Mouse (Mus musculus) lung, embryonic 16.5 days (tissue): ENCODE results near the gene Pgam1. TPM values are rescaled to one million over a fixed set of nuclear protein-coding genes. Genes with fewer than 3 reads are reported as not detected.
A peak's percentile ranks its signal among the peaks of the same experiment; 100 is the strongest.

Experiments
- ATAC-seq: fragments of 200-750 bp; cut with Nextera tagmentation; 2 replicates; pipeline ENCODE4 v1.8.0; 2017; ENCODE audit warnings: low read depth, mild to moderate bottlenecking, moderate library complexity
- H3K27ac ChIP-seq: fragments of 300-500 bp; sonication (generic); 2 replicates; pipeline ENCODE4 v1.5.1; 2014; ENCODE audit warnings: mild to moderate bottlenecking, control low read depth, low read length
- H3K27me3 ChIP-seq: fragments of 300-500 bp; sonication (generic); 2 replicates; pipeline ENCODE4 v1.6.1; 2014; ENCODE audit warnings: low read depth, low read length, mixed read lengths; ENCODE audit not compliant: control insufficient read depth, insufficient read depth
- H3K36me3 ChIP-seq: fragments of 300-500 bp; sonication (generic); 2 replicates; pipeline ENCODE4 v1.6.1; 2014; ENCODE audit warnings: low read length; ENCODE audit not compliant: control insufficient read depth, insufficient read depth
- H3K4me1 ChIP-seq: fragments of 300-500 bp; sonication (generic); replicated peaks from 2 replicates; pipeline ENCODE4 v1.6.1; 2014; ENCODE audit warnings: low read length, mixed read lengths; ENCODE audit not compliant: control insufficient read depth, insufficient read depth
- H3K4me2 ChIP-seq: fragments of 300-500 bp; sonication (generic); 2 replicates; pipeline ENCODE4 v1.6.1; 2014; ENCODE audit warnings: low read depth, low read length, control low read depth
- H3K4me3 ChIP-seq: fragments of 300-500 bp; sonication (generic); 2 replicates; pipeline ENCODE4 v1.5.1; 2014; ENCODE audit warnings: mild to moderate bottlenecking, low read length, control low read depth
- H3K9ac ChIP-seq: fragments of 300-500 bp; sonication (generic); 2 replicates; pipeline ENCODE4 v1.6.1; 2014; ENCODE audit warnings: low read length, control low read depth
- H3K9me3 ChIP-seq: fragments of 300-500 bp; sonication (generic); 2 replicates; pipeline ENCODE4 v1.6.1; 2016; ENCODE audit warnings: low read length; ENCODE audit not compliant: control insufficient read depth
- WGBS: fragments of 180-500 bp; shearing (Covaris S2); extraction: QIAGEN DNeasy Blood & Tissue Kit; methylation state at CpG from one replicate; pipeline ENCODE4 v1.1.7; 2014; 5-methylcytosine and 5-hydroxymethylcytosine counted together
- polyA plus RNA-seq: library from polyadenylated mRNA; unstranded; fragments of >200 nt; fragmentation: Nextera tagmentation; extraction: Ambion mirVana; gene quantifications from 2 replicates; pipeline ENCODE4 v1.2.1, GENCODE M21; 2015

Gene Pgam1
- polyA plus RNA-seq, 1 experiment from 2014 or later, result 641 TPM

GRCm38 (mm10) chr19:41916853-41917252, 5.1 kb downstream of the Pgam1 start:
- no peak overlapping the region for H3K27ac ChIP-seq
- no peaks in the 10 kb centered on the region for H3K9me3 ChIP-seq
- H3K27me3 ChIP-seq, result no peaks in the 10 kb centered on the region
- no peak for ATAC-seq
- H3K4me3 ChIP-seq, result no peak overlapping the region
- no peak overlapping the region for H3K9ac ChIP-seq
- peaks cover 15% of the 10 kb centered on the region for H3K4me1 ChIP-seq
- WGBS, result 81% methylated on average over 4 of the region's 4 CpGs
- peaks cover 35% of the 10 kb centered on the region for H3K36me3 ChIP-seq
- H3K4me2 ChIP-seq, result no peak overlapping the region

DNA sequence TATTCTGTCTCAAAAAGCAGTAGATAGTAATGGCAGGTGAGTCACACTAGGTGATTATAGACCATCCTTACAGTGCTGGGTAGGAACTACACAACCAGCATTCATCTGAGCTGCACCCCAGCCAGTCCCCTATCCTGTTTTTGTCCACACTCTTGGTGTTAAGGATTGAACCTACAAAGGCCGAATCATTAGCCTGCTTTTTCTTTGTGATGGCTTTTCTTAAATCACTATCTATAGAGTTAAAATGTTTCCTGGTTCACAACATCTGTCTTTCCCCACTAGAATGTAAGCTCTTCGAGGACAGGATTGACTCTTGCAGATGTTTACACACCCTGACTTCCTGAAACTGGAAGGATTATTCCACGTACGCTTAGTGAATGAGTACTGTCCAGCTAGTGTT, 7.7 kb downstream of the Pgam1 start:
- H3K4me3 ChIP-seq, result no peak overlapping the region
- no peaks in the 10 kb centered on the region for H3K4me1 ChIP-seq
- no peaks in the 10 kb centered on the region for H3K27me3 ChIP-seq
- no peak for ATAC-seq
- no peaks in the 10 kb centered on the region for H3K9me3 ChIP-seq
- peaks cover 41% of the 10 kb centered on the region for H3K36me3 ChIP-seq
- H3K27ac ChIP-seq, result no peak overlapping the region
- H3K9ac ChIP-seq, result no peak overlapping the region
- H3K4me2 ChIP-seq, result no peak overlapping the region
- WGBS, result 54% methylated on average over 4 of the region's 4 CpGs

DNA sequence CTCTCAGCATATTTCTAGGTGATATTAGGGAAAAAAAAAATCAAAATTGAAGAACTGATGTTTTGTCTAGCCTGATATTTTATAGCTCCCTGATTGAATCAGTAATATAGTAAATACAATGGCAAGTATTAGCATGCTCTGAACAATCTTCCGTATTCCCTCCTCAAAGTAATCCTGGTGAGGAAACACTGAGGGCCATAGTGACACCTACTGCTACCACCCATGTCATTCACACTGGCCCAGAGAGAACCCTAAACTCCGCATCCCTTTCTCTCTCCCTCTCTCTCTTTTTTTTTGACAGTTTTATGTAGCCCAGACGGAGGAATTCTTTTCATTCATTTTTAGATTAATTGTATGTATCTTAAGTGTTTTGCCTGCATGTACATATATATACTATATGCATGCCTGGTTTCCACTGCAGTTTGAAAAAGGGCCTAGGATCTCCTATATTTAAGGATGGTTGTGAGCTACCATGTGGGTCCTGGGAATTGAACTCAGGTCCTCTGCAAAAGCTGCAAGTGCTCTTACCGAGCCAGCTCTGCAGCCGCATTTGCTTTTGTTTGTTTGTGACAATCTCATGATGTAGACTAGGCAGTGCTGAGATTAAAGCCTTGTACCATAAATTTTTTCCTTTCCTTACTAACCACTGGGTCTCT, 8.8 kb downstream of the Pgam1 start:
- peaks cover 44% of the 10 kb centered on the region for H3K36me3 ChIP-seq
- H3K4me3 ChIP-seq, result no peak overlapping the region
- H3K9me3 ChIP-seq, result no peaks in the 10 kb centered on the region
- no peak overlapping the region for H3K9ac ChIP-seq
- H3K27ac ChIP-seq, result no peak overlapping the region
- H3K4me1 ChIP-seq, result no peaks in the 10 kb centered on the region
- no peaks in the 10 kb centered on the region for H3K27me3 ChIP-seq
- H3K4me2 ChIP-seq, result no peak overlapping the region
- ATAC-seq, result no peak
- 76% methylated on average over 5 of the region's 5 CpGs for WGBS

GRCm38 (mm10) chr19:41932686-41933085, 21.0 kb downstream of the Pgam1 start:
- Histone ChIP-seq H3K27ac (peak overlapping the region; percentile 55), H3K9ac (peak overlapping the region; percentile 78), H3K36me3 (peaks cover 4% of the 10 kb centered on the region; the same call in 1 of the 2 replicates), H3K27me3 (no peaks in the 10 kb centered on the region), H3K4me2 (peak overlapping the region; percentile 90), H3K4me1 (peaks cover 15% of the 10 kb centered on the region), H3K4me3 (peak overlapping the region; percentile 96), H3K9me3 (no peaks in the 10 kb centered on the region)
- under 1% methylated on average over 28 of the region's 28 CpGs for WGBS
- peak; percentile 18; the same call in 1 of the 2 replicates for ATAC-seq

GRCm38 (mm10) chr19:41933179-41934086, 21.7 kb downstream of the Pgam1 start, which contains the start of the genes Exosc1 and Zdhhc16:
Gene Exosc1, minus strand, starts transcription at chr19:41933423.
Gene Zdhhc16, plus strand, starts transcription at chr19:41933480.
- peak; percentile 100 for ATAC-seq
- Histone ChIP-seq H3K27ac (peak within 1 kb of the TSS; percentile 55), H3K27me3 (no peaks in the 10 kb centered on the region), H3K9ac (peak within 1 kb of the TSS; percentile 89), H3K9me3 (no peaks in the 10 kb centered on the region), H3K4me1 (peaks cover 15% of the 10 kb centered on the region), H3K4me2 (peak within 1 kb of the TSS; percentile 90), H3K36me3 (peaks cover 8% of the 10 kb centered on the region), H3K4me3 (peak within 1 kb of the TSS; percentile 96)
- under 1% methylated on average over 47 of the region's 47 CpGs for WGBS

GRCm38 (mm10) chr19:41934124-41934523, 22.4 kb downstream of the Pgam1 start:
- no peak for ATAC-seq
- Histone ChIP-seq H3K4me3 (peak overlapping the region; percentile 96), H3K4me1 (peaks cover 15% of the 10 kb centered on the region), H3K9me3 (no peaks in the 10 kb centered on the region), H3K9ac (peak overlapping the region; percentile 89), H3K27ac (no peak overlapping the region), H3K4me2 (peak overlapping the region; percentile 72), H3K27me3 (no peaks in the 10 kb centered on the region), H3K36me3 (peaks cover 6% of the 10 kb centered on the region)
- 31% methylated on average over 6 of the region's 6 CpGs for WGBS

DNA sequence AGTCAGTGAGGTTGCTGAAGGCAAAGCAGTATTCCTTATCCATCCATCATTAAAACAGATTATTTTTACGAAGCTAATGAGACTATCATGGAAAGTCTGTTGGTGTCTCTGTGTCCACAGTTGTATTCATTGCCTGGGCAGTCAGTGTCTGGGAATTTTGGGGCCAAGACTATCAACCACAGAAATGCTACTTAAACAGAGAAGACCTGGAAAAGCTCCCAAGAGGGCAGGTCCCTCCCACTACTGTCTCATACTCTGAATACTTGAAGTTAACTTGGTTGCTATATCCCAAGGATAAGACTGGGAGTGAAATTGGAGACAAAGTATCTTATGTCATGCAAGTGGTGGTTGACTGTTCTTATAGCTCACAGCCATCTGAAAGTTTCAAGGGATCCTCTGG, 24.2 kb downstream of the Pgam1 start:
- H3K27ac ChIP-seq, result no peak overlapping the region
- no peaks in the 10 kb centered on the region for H3K27me3 ChIP-seq
- H3K4me1 ChIP-seq, result peaks cover 15% of the 10 kb centered on the region
- no peak overlapping the region for H3K4me2 ChIP-seq
- WGBS, result 76% methylated on average over 1 of the region's 1 CpGs
- no peaks in the 10 kb centered on the region for H3K9me3 ChIP-seq
- H3K4me3 ChIP-seq, result no peak overlapping the region
- H3K36me3 ChIP-seq, result peaks cover 14% of the 10 kb centered on the region
- no peak overlapping the region for H3K9ac ChIP-seq
- ATAC-seq, result no peak

- H3K36me3 ChIP-seq, result peaks cover 29% of the 10 kb centered on the region
- ATAC-seq, result no peak
- H3K27ac ChIP-seq, result no peak overlapping the region
- H3K9ac ChIP-seq, result no peak overlapping the region
- WGBS, result 82% methylated on average over 5 of the region's 5 CpGs
- no peak overlapping the region for H3K4me2 ChIP-seq
- peaks cover 9% of the 10 kb centered on the region for H3K4me1 ChIP-seq
- no peak overlapping the region for H3K4me3 ChIP-seq
- no peaks in the 10 kb centered on the region for H3K9me3 ChIP-seq
- H3K27me3 ChIP-seq, result no peaks in the 10 kb centered on the region
Observed at GRCm38 (mm10) chr19:41938539-41938938, 26.8 kb downstream of the Pgam1 start.

DNA sequence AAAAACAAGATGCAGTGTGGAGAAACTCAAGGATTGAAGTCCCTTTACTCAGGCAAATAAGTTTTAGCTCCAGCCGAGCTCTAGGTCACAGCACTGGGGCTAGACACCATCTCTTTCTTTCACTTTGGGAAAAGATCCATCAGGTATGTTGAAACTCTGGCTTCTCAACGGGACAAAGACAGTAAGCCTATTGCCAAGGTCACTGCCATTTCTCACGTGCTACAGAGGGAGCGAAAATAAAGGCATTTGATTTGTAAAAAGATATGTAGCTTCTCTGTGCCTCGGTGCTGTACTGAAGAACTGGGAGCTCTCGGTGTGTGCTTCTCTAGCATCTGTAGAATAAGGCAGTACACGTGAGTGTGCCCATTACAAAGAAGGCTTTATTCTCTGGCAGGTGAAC, 32.1 kb downstream of the Pgam1 start:
- Histone ChIP-seq H3K9me3 (no peaks in the 10 kb centered on the region), H3K9ac (no peak overlapping the region), H3K4me2 (no peak overlapping the region), H3K27ac (no peak overlapping the region), H3K4me3 (no peak overlapping the region), H3K36me3 (peaks cover 58% of the 10 kb centered on the region), H3K27me3 (no peaks in the 10 kb centered on the region), H3K4me1 (no peaks in the 10 kb centered on the region)
- 83% methylated on average over 7 of the region's 7 CpGs for WGBS
- ATAC-seq, result no peak
